Mouse (Mus musculus) thymus, adult 2 months (tissue): Measurements from ENCODE around the gene Glrx5.

ENCODE experiments used
- CTCF ChIP-seq: fragments of 200-500 bp; IDR thresholded peaks from 2 replicates; pipeline ENCODE4 v1.5.1; 2012; ENCODE audit warnings: mild to moderate bottlenecking, control low read depth, low read length, moderate library complexity, borderline replicate concordance; ENCODE audit not compliant: control insufficient read depth, poor library complexity, insufficient read depth; ENCODE audit errors: extremely low read depth
- POLR2A ChIP-seq: fragments of 200-500 bp; IDR thresholded peaks from 2 replicates; pipeline ENCODE4 v1.6.1; 2012; ENCODE audit warnings: mild to moderate bottlenecking, low read length, control low read depth, moderate library complexity; ENCODE audit not compliant: control insufficient read depth, poor library complexity, insufficient read depth; ENCODE audit errors: extremely low read depth

DNA sequence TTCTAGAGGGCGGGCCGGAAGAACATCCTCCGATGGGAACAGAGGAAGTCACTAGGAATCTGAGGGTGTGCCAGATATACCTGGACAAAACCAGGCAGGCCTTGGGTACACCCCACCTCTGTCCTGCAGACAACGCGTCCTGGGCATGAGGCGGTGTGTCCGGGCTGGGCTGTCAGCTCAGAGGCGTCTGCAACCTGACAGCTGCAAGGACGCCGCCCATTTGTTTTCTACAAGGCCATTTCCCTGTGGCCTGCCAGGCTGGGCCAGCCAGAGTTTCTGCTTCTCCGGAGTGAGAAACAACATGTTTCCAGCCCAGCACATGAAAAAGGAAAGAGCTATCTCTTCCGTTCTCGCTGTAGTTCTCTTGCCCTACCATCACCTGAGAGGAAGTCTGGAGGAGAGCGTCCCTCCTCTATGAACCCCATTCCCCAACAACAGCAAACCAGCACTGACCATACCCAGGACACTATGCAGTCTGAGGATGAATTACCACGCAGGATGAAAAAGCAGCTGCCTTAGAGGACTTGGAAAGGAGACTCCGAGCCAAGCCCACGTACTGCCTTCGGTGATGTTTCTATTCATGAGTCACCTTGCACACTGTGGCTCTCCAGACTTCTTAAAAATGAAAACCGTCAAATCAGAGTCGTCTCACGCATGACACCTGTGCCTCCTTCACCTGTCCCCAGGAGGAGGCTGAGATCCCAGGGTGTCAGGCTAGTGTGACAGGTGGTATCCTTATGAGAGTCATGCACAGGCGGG lies 27.4 kb upstream of the Glrx5 start:
- TF ChIP-seq POLR2A (no peak), CTCF (no peak)
